Mouse (Mus musculus) liver, embryonic 12.5 days (tissue): ENCODE measurements around the gene Rnf151. TPM values are rescaled to one million over a fixed set of nuclear protein-coding genes. Genes with fewer than 3 reads are reported as not detected.

ENCODE experiments used
- ATAC-seq: fragments of 200-750 bp; cut with Nextera tagmentation; 2 replicates; pipeline ENCODE4 v1.8.0; 2017; ENCODE audit warnings: moderate number of reproducible peaks, mild to moderate bottlenecking, moderate library complexity
- H3K27ac ChIP-seq: fragments of 300-500 bp; sonication (generic); 2 replicates; pipeline ENCODE4 v1.5.1; 2016; ENCODE audit warnings: mild to moderate bottlenecking
- H3K27me3 ChIP-seq: fragments of 300-500 bp; sonication (generic); replicated peaks from 2 replicates; pipeline ENCODE4 v1.6.1; 2016; ENCODE audit warnings: mild to moderate bottlenecking, moderate library complexity
- H3K36me3 ChIP-seq: fragments of 300-500 bp; sonication (generic); 2 replicates; pipeline ENCODE4 v1.6.1; 2016; ENCODE audit warnings: mild to moderate bottlenecking, moderate library complexity
- H3K4me1 ChIP-seq: fragments of 300-500 bp; sonication (generic); 2 replicates; pipeline ENCODE4 v1.6.1; 2016
- H3K4me2 ChIP-seq: fragments of 300-500 bp; sonication (generic); 2 replicates; pipeline ENCODE4 v1.6.1; 2016; ENCODE audit warnings: mild to moderate bottlenecking, moderate library complexity
- H3K4me3 ChIP-seq: fragments of 300-500 bp; sonication (generic); 2 replicates; pipeline ENCODE4 v1.5.1; 2016; ENCODE audit warnings: mild to moderate bottlenecking, moderate library complexity
- H3K9ac ChIP-seq: fragments of 300-500 bp; sonication (generic); 2 replicates; pipeline ENCODE4 v1.6.1; 2016; ENCODE audit warnings: mild to moderate bottlenecking, moderate library complexity
- H3K9me3 ChIP-seq: fragments of 300-500 bp; sonication (generic); replicated peaks from 2 replicates; pipeline ENCODE4 v1.6.1; 2016; ENCODE audit warnings: mild to moderate bottlenecking, moderate library complexity
- WGBS: fragments of 180-500 bp; shearing (Covaris S2); methylation state at CpG from one replicate; pipeline ENCODE4 v1.1.7; 2016; ENCODE audit not compliant: insufficient replicate concordance; 5-methylcytosine and 5-hydroxymethylcytosine counted together
- polyA plus RNA-seq: library from polyadenylated mRNA; unstranded; fragments of >200 nt; fragmentation: Nextera tagmentation; extraction: Ambion mirVana; gene quantifications from 2 replicates; pipeline ENCODE4 v1.2.1, GENCODE M21; 2016

The Rnf151 gene
- polyA plus RNA-seq, 1 experiment from 2014 or later = 0.46 TPM

DNA sequence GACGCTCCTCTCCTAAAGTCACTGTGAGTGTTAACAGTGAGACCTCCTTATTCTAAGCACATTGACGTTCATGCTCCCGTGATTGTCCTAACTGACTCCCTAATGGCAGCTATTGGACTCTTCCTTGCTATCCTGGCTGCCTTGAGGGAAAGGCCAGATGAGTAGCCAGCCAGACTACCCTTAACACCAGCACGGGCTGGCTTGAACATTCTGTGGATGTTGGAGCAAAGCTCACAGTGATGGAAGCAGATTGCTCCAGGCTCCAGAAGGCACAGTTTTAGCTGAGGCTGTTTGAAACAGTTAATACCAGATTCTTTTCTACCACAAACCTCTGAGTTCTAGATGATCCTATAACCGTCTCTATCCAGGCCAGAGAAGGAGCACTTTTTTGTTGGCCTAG is 26.0 kb upstream of the Rnf151 start:
- no peak overlapping the region for H3K4me3 ChIP-seq
- WGBS = 63% methylated on average over 5 of the region's 5 CpGs
- H3K27me3 ChIP-seq = peaks cover 27% of the 10 kb centered on the region
- no peak for ATAC-seq
- peaks cover 9% of the 10 kb centered on the region for H3K4me1 ChIP-seq
- H3K4me2 ChIP-seq = no peak overlapping the region
- no peaks in the 10 kb centered on the region for H3K9me3 ChIP-seq
- H3K36me3 ChIP-seq = peaks cover 36% of the 10 kb centered on the region
- H3K27ac ChIP-seq = no peak overlapping the region
- H3K9ac ChIP-seq = no peak overlapping the region

DNA sequence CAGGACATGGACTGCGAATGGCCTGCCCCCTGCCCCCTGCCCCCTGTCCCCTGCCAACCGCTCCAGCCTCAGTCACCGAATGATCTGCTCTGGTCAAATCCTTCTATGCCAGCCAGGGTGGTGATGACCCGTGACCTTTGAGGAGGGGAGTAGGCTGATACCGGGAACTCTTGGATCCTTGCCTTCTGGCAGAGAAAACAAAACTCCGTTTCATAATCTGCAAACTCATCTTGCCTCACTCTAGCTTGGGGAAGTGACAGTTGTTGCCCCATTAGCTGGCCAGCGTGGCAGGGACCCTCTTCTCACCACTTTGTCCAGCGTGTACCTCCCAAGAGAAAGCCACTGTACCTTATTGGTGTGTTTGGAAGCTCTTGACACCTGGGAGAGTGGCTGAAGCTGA is 24.4 kb upstream of the Rnf151 start:
- H3K9me3 ChIP-seq = no peaks in the 10 kb centered on the region
- H3K27ac ChIP-seq = no peak overlapping the region
- H3K36me3 ChIP-seq = peaks cover 36% of the 10 kb centered on the region
- 76% methylated on average over 8 of the region's 8 CpGs for WGBS
- no peak overlapping the region for H3K4me2 ChIP-seq
- H3K4me3 ChIP-seq = no peak overlapping the region
- peaks cover 22% of the 10 kb centered on the region for H3K4me1 ChIP-seq
- H3K27me3 ChIP-seq = peaks cover 17% of the 10 kb centered on the region
- no peak for ATAC-seq
- no peak overlapping the region for H3K9ac ChIP-seq

DNA sequence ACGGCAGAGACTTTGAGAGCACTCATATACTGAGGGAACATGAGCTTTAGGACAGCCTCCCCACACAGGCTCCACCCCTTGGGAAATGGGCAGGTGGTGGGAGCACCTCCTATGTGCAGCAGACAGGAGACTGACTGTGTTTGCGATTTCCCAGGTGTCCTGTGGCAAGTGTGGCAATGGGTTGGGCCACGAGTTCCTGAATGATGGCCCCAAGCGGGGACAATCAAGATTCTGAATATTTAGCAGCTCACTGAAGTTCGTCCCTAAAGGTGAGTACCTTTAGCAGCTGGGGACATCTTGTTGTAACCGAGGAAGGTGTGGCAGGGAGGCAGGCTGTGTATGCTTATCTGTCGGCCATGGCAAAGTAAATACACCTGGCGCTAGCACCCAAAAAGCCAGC is 22.1 kb upstream of the Rnf151 start:
- Histone ChIP-seq H3K4me2 (no peak overlapping the region), H3K27me3 (no peaks in the 10 kb centered on the region), H3K9me3 (no peaks in the 10 kb centered on the region), H3K9ac (no peak overlapping the region), H3K4me1 (peaks cover 36% of the 10 kb centered on the region), H3K4me3 (no peak overlapping the region), H3K27ac (no peak overlapping the region), H3K36me3 (peaks cover 36% of the 10 kb centered on the region)
- ATAC-seq = no peak
- WGBS = 75% methylated on average over 8 of the region's 8 CpGs

DNA sequence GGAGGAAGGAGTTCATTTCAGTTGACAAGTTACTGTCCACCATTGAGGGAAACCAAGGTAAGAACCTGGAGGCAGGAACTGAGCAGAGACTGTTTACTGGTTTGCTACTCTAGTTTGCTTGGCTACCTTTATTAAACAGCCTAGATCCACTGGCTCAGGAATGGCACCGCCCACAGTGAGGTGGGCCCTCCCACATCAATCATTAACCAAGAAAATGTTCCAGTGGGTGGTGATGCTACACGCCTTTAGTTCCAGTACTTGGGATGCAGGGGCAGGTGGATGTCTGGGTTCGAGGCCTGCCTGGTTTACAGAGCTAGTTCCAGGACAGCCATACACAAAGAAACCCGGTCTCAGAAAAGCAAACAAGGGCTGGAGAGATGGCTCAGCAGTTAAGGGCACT is 20.4 kb upstream of the Rnf151 start:
- 77% methylated on average over 4 of the region's 4 CpGs for WGBS

DNA sequence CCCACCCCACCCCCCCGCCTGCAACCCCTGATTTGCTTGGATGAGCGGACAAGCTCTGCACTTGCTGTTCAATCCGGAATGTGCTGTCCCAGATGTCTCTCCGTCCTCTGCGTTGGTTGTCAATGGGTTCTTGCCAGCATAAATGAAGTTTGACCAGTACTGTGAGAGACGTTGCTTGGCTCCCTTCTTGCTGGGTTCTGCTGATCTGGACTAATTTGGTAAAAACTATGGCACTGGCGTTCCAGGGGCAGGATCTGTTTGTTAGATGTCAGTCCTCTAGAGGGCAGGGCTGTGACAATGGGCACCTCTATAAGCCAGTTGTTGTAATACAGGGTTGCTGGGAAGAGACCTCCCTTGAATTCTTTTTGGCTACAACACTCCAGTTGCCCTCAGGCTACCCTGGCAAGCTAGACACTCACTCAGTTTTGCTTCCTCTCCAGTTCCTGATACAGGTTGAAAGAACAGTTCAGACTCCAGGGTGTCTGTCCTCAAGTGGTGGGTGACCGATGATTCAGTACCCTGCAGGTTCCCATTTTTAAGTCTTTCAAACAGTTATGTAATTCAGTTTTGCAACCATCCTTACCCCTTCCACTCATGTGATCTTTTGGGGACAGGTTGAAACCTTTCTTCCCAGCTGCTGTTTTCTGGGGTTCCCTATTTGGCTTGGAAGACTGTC is 19.4 kb upstream of the Rnf151 start:
- 23% methylated on average over 8 of the region's 8 CpGs for WGBS
- H3K36me3 ChIP-seq = peaks cover 29% of the 10 kb centered on the region
- peak overlapping the region; percentile 83 for H3K27ac ChIP-seq
- 0 out of 2 replicates have a peak, but pooled peaks cover 12% of the 10 kb centered on the region for H3K27me3 ChIP-seq
- H3K9me3 ChIP-seq = no peaks in the 10 kb centered on the region
- peak overlapping the region; percentile 84 for H3K9ac ChIP-seq
- H3K4me2 ChIP-seq = peak overlapping the region; percentile 95
- peak overlapping the region; percentile 81 for H3K4me3 ChIP-seq
- ATAC-seq = no peak
- peaks cover 36% of the 10 kb centered on the region for H3K4me1 ChIP-seq

More for the DNA sequence above, 20.4 kb upstream of the Rnf151 start:
- H3K9me3 ChIP-seq = no peaks in the 10 kb centered on the region
- H3K36me3 ChIP-seq = peaks cover 36% of the 10 kb centered on the region
- H3K9ac ChIP-seq = no peak overlapping the region
- no peak for ATAC-seq
- peak overlapping the region; percentile 95; the same call in 1 of the 2 replicates for H3K4me2 ChIP-seq
- H3K27me3 ChIP-seq = 0 out of 2 replicates have a peak, but pooled peaks cover 2% of the 10 kb centered on the region
- H3K4me1 ChIP-seq = peaks cover 36% of the 10 kb centered on the region
- H3K27ac ChIP-seq = peak overlapping the region; percentile 83
- H3K4me3 ChIP-seq = 0 out of 2 replicates have a peak overlapping the region, but pooled peaks have one; percentile 81

DNA sequence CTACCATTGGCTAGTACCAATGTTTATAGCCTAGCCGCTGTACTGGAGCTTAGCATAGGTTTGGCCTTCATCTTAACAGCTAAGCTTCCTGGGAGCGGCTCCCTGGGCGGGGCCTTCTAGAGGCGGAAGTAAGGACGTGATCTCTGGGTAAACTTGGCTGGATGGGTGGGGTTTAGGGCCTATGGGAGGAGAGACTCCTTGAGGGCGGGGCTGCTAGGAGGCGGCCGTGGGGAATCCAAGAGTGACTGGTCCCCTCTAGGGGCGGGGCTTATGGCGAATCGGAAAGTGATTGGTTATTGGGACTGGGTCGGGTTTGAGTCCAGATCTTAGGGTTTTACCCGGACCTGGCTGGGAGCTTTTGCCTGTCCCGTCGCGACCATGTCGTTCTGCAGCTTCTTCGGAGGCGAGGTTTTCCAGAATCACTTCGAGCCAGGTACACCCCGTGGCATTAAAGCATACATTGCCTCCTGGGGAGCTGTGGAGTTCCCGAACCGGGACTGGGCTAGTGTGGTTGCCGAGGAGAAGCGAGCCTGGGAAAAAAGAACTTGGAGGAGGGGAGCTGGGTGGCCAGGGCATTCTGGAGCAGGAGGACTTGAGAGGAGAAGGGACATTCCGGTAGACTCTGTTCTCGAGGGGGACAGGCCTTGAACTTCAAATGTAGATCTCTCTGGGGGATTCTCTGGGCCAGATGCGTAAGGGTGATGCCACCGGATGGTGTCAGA is 18.6 kb upstream of the Rnf151 start, which contains the start of gene Msrb1:
Gene Msrb1 (plus strand): TSS at position 313 of the 722 bp plus-strand sequence.
- 0 out of 2 replicates have a peak, but pooled peaks cover 16% of the 10 kb centered on the region for H3K27me3 ChIP-seq
- peak within 1 kb of the TSS; percentile 81 for H3K4me3 ChIP-seq
- peak; percentile 96 for ATAC-seq
- peak within 1 kb of the TSS; percentile 87 for H3K27ac ChIP-seq
- H3K4me1 ChIP-seq = peaks cover 36% of the 10 kb centered on the region
- peak within 1 kb of the TSS; percentile 84 for H3K9ac ChIP-seq
- H3K4me2 ChIP-seq = peak within 1 kb of the TSS; percentile 95
- WGBS = 2% methylated on average over 29 of the region's 29 CpGs
- peaks cover 21% of the 10 kb centered on the region for H3K36me3 ChIP-seq
- H3K9me3 ChIP-seq = no peaks in the 10 kb centered on the region

DNA sequence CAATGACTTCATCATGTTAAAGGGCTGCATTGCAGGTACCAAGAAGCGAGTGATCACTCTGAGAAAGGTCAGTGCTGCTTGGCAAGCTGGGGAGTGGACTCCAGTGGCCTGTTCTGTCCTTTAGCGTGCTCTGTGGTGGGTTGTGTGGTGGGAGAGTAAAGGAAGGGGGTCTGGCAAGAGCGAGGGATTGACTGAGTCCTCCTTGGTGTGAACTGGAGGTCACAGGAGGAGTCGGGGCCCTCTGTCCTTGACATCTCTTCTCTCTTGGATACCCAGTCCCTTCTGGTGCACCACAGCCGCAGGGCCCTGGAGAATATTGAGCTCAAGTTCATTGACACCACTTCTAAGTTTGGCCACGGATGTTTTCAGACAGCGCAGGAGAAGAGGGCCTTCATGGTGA is 17.6 kb upstream of the Rnf151 start:
- 71% methylated on average over 7 of the region's 7 CpGs for WGBS
- H3K27me3 ChIP-seq = 0 out of 2 replicates have a peak, but pooled peaks cover 16% of the 10 kb centered on the region
- peak overlapping the region; percentile 81 for H3K4me3 ChIP-seq
- H3K4me1 ChIP-seq = peaks cover 36% of the 10 kb centered on the region
- peak overlapping the region; percentile 95 for H3K4me2 ChIP-seq
- H3K9me3 ChIP-seq = no peaks in the 10 kb centered on the region
- ATAC-seq = no peak
- peak overlapping the region; percentile 87 for H3K27ac ChIP-seq
- H3K36me3 ChIP-seq = peaks cover 12% of the 10 kb centered on the region
- 0 out of 2 replicates have a peak overlapping the region, but pooled peaks have one; percentile 63 for H3K9ac ChIP-seq

DNA sequence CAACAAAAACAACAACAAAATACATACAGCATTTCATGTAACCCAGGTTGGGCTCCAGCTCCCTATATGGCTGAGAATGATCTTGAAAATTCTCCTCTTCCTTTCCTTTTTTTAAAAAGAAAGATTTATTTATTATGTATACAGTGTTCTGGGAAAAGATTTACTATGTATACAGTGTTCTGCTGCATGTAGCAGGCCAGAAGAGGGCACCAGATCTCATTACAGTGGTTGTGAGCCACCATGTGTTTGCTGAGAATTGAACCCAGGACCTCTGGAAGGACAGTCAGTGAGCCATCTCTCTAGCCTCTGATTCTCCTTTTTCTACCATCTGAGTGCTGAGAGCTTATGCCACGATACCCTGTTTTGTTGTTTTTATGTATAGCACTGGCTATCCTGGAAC is 16.6 kb upstream of the Rnf151 start:
- peaks cover 4% of the 10 kb centered on the region; the same call in 1 of the 2 replicates for H3K36me3 ChIP-seq
- 0 out of 2 replicates have a peak, but pooled peaks cover 16% of the 10 kb centered on the region for H3K27me3 ChIP-seq
- no peak overlapping the region for H3K9ac ChIP-seq
- 61% methylated on average over 1 of the region's 1 CpGs for WGBS
- ATAC-seq = no peak
- H3K4me3 ChIP-seq = no peak overlapping the region
- H3K4me1 ChIP-seq = peaks cover 31% of the 10 kb centered on the region
- no peak overlapping the region for H3K27ac ChIP-seq
- no peak overlapping the region for H3K4me2 ChIP-seq
- H3K9me3 ChIP-seq = no peaks in the 10 kb centered on the region

DNA sequence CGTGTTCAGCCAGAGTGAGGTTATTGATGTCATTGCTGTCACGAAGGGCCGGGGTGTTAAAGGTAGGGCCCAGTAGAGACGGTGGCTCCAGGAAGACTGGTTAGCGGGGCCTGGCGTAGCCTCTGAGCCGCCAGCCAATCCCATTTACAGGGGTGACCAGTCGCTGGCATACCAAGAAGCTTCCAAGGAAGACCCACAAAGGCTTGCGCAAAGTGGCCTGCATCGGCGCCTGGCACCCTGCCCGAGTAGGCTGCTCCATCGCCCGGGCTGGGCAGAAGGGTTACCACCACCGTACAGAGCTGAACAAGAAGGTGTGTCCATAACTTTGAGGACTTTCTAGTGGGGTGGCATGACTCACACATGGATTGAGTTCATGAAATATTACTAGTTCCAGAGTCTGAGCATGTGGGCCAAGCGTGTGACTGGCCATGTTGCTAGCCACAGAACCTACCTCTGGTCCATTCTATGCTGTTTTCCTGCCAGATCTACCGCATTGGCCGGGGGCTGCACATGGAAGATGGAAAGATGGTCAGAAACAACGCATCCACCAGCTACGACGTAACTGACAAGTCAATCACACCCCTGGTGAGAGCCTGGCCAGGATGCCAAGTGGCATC is 15.7 kb upstream of the Rnf151 start:
- H3K9me3 ChIP-seq = no peaks in the 10 kb centered on the region
- no peak overlapping the region for H3K4me3 ChIP-seq
- H3K27ac ChIP-seq = no peak overlapping the region
- ATAC-seq = no peak
- no peaks in the 10 kb centered on the region for H3K36me3 ChIP-seq
- H3K27me3 ChIP-seq = 0 out of 2 replicates have a peak, but pooled peaks cover 16% of the 10 kb centered on the region
- H3K4me2 ChIP-seq = no peak overlapping the region
- WGBS = 84% methylated on average over 21 of the region's 21 CpGs
- H3K4me1 ChIP-seq = peaks cover 27% of the 10 kb centered on the region
- 0 out of 2 replicates have a peak overlapping the region, but pooled peaks have one; percentile 3 for H3K9ac ChIP-seq

DNA sequence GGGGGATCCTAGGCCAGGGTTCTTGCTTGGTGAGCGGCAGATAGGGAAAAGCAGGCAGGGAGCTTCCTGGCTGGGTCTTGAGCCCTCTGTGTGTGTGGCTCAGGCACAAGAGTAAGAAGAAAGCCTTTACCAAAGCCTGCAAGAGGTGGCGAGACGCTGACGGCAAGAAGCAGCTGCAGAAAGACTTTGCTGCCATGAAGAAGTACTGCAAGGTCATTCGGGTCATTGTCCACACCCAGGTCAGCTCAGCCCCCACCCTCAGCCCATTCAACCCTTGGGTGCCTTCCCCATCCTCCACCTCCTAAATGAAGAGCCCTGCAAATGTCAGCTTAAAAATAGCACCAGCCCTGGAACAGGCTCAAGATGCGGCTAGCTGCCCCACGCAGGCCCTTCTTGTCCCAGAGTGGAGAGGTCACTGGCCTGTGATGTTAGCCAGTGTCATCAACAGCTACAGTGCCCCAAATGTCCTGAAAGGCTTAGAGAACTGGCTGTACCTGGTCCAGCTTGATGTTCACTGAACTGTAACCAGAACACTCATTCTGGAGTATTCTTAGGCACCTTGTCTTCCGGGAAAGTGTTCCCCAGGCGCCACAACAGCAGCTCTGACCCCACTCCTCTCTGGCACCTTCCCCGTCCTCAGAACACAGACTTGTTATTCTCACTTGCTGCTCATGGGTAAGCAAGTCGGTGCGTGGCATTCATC is 14.5 kb upstream of the Rnf151 start:
- no peak for ATAC-seq
- Histone ChIP-seq H3K9ac (no peak overlapping the region), H3K4me3 (no peak overlapping the region), H3K27me3 (peaks cover 28% of the 10 kb centered on the region), H3K4me1 (peaks cover 16% of the 10 kb centered on the region), H3K27ac (no peak overlapping the region), H3K9me3 (no peaks in the 10 kb centered on the region), H3K4me2 (no peak overlapping the region), H3K36me3 (no peaks in the 10 kb centered on the region)
- 67% methylated on average over 12 of the region's 12 CpGs for WGBS

DNA sequence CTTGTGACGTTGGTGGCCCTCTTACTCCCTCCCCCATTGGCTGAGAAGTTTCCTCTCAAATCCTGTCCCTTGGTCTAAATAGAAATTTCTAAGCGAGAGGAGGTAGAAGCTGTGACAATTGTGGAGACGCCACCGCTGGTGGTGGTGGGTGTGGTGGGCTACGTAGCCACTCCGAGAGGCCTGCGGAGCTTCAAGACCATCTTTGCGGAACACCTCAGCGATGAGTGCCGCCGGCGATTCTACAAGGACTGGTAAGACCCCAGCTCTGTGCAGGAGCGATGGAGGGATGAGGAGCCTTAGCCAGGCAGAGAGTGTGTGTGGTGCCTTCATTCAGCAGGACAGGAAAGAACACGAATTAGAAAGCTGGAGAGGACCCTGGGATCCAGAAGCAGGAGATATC is 12.9 kb upstream of the Rnf151 start:
- Histone ChIP-seq H3K4me2 (no peak overlapping the region), H3K9me3 (no peaks in the 10 kb centered on the region), H3K4me3 (no peak overlapping the region), H3K27me3 (peaks cover 30% of the 10 kb centered on the region), H3K4me1 (peaks cover 10% of the 10 kb centered on the region), H3K36me3 (no peaks in the 10 kb centered on the region), H3K9ac (no peak overlapping the region), H3K27ac (no peak overlapping the region)
- WGBS = 71% methylated on average over 14 of the region's 14 CpGs
- ATAC-seq = no peak
